13 mouse cellular contexts compared by ENCODE assay signal in the genomic region with DNA sequence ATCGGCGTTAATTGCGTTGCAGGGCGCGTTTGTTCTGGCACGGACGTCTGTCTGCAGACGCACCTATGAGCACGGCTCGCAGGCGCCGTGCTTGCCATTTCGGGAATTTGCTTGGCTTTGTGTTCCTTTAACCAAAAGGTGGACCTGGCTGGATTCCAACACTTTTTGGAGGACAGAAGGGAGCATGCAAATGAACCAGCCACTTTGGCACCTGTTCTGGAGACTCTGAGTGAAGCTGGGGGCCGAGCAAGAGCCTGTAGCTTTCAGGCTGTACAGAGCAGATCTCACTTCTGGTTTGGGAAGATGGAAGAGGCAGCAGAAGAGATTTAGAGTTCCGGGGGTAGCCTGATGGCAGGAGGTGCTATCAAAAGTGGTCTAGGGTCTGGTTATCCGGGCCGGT.
DNase-seq lines count a peak whose midpoint lies in the region; ATAC-seq lines count a peak whose summit lies in the region.
"Had no signal": no experiment of that assay in that cellular context is flagged by ENCODE, and none has a peak within 500 bp of the region (broad histone marks: within the 10 kb centered on the region; RNA-seq: fewer than 3 reads in every experiment).

No protein-coding gene starts in this region.

- no peak for ATAC-seq in hindbrain, embryonic 15.5 days (ENCODE audit: low FRiP score, low read depth)
- ATAC-seq in hindbrain, embryonic 14.5 days (ENCODE audit: low FRiP score): no peak
- ATAC-seq in neural tube, embryonic 15.5 days (ENCODE audit: low FRiP score): no peak

- H3K4me1 ChIP-seq in hindbrain, embryonic 15.5 days (replicated peaks): peaks cover 23% of the 10 kb centered on the region
- 0 out of 2 replicates have a peak, but pooled peaks cover 11% of the 10 kb centered on the region for H3K4me1 ChIP-seq in hindbrain, embryonic 14.5 days (replicated peaks; ENCODE audit: control insufficient read depth, insufficient read depth, low read length)
- H3K4me1 ChIP-seq in neural tube, embryonic 15.5 days: peaks cover 13% of the 10 kb centered on the region; the same call in 1 of the 2 replicates
- no peaks in the 10 kb centered on the region for H3K4me1 ChIP-seq in limb, embryonic 10.5 days
- H3K4me1 ChIP-seq: heart, embryonic 12.5 days had no signal

- H3K9me3 ChIP-seq in hindbrain, embryonic 15.5 days: no peaks in the 10 kb centered on the region
- no peaks in the 10 kb centered on the region for H3K9me3 ChIP-seq in hindbrain, embryonic 14.5 days (ENCODE audit: control insufficient read depth, low read length)
- H3K9me3 ChIP-seq in neural tube, embryonic 15.5 days (replicated peaks): no peaks in the 10 kb centered on the region
- no peaks in the 10 kb centered on the region for H3K9me3 ChIP-seq in limb, embryonic 10.5 days (replicated peaks)
- H3K9me3 ChIP-seq: heart, embryonic 12.5 days; midbrain, embryonic 12.5 days had no signal

- 75% methylated on average over 17 of the region's 17 CpGs for WGBS in hindbrain, embryonic 15.5 days
- WGBS in hindbrain, embryonic 14.5 days: 83% methylated on average over 17 of the region's 17 CpGs
- 75% methylated on average over 17 of the region's 17 CpGs for WGBS in neural tube, embryonic 15.5 days
- 87% methylated on average over 17 of the region's 17 CpGs for WGBS in limb, embryonic 10.5 days

- H3K27me3 ChIP-seq in hindbrain, embryonic 15.5 days: no peaks in the 10 kb centered on the region
- H3K27me3 ChIP-seq in hindbrain, embryonic 14.5 days (ENCODE audit: control insufficient read depth, insufficient read depth, low read length): no peaks in the 10 kb centered on the region
- H3K27me3 ChIP-seq in neural tube, embryonic 15.5 days (replicated peaks): peaks cover 6% of the 10 kb centered on the region; the same call in 1 of the 2 replicates
- peaks cover 11% of the 10 kb centered on the region for H3K27me3 ChIP-seq in limb, embryonic 10.5 days (ENCODE audit: low read depth, poor library complexity, severe bottlenecking)

- no peak overlapping the region for H3K4me2 ChIP-seq in hindbrain, embryonic 15.5 days
- no peak overlapping the region for H3K4me2 ChIP-seq in hindbrain, embryonic 14.5 days (replicated peaks)
- no peak overlapping the region for H3K4me2 ChIP-seq in neural tube, embryonic 15.5 days
- H3K4me2 ChIP-seq: heart, embryonic 12.5 days; midbrain, embryonic 12.5 days had no signal

- H3K36me3 ChIP-seq in hindbrain, embryonic 15.5 days: no peaks in the 10 kb centered on the region
- H3K36me3 ChIP-seq in hindbrain, embryonic 14.5 days (replicated peaks; ENCODE audit: control insufficient read depth, insufficient read depth): no peaks in the 10 kb centered on the region
- H3K36me3 ChIP-seq in neural tube, embryonic 15.5 days: no peaks in the 10 kb centered on the region
- no peaks in the 10 kb centered on the region for H3K36me3 ChIP-seq in limb, embryonic 10.5 days
- H3K36me3 ChIP-seq: heart, embryonic 12.5 days; midbrain, embryonic 12.5 days had no signal

- no peak for DNase-seq in hindbrain, embryonic 14.5 days (ENCODE audit: low spot score)
- DNase-seq in neural tube, embryonic 10.5 days (ENCODE audit: extremely low spot score, low spot score): no peak
- DNase-seq in cerebellum, postnatal 10 days: peak; percentile 92
- no peak for DNase-seq in frontal cortex, postnatal 36 days (ENCODE audit: low spot score in 2 of 2)
- no peak for DNase-seq in limb, embryonic 10.5 days (ENCODE audit: low spot score)
- DNase-seq: adrenal gland, postnatal 10 days; kidney, adult 2 months; kidney, postnatal 36 days had no signal

- 0 out of 2 replicates have a peak overlapping the region, but pooled peaks have one; percentile 40 for H3K27ac ChIP-seq in hindbrain, embryonic 15.5 days (replicated peaks)
- no peak overlapping the region for H3K27ac ChIP-seq in hindbrain, embryonic 14.5 days
- peak overlapping the region; percentile 48; the same call in 1 of the 2 replicates for H3K27ac ChIP-seq in neural tube, embryonic 15.5 days (replicated peaks)
- no peak overlapping the region for H3K27ac ChIP-seq in limb, embryonic 10.5 days
- H3K27ac ChIP-seq: left cerebral cortex, adult 2 months; midbrain, embryonic 12.5 days had no signal

- no peak overlapping the region for H3K9ac ChIP-seq in hindbrain, embryonic 15.5 days
- no peak overlapping the region for H3K9ac ChIP-seq in hindbrain, embryonic 14.5 days
- H3K9ac ChIP-seq in neural tube, embryonic 15.5 days (replicated peaks): no peak overlapping the region
- H3K9ac ChIP-seq: heart, embryonic 12.5 days; midbrain, embryonic 12.5 days had no signal

- no peak overlapping the region for H3K4me3 ChIP-seq in hindbrain, embryonic 15.5 days
- H3K4me3 ChIP-seq in hindbrain, embryonic 14.5 days (replicated peaks; ENCODE audit: low read length): no peak overlapping the region
- H3K4me3 ChIP-seq in neural tube, embryonic 15.5 days (replicated peaks): no peak overlapping the region
- H3K4me3 ChIP-seq in limb, embryonic 10.5 days: no peak overlapping the region
- H3K4me3 ChIP-seq: heart, embryonic 12.5 days; left cerebral cortex, adult 2 months; midbrain, embryonic 12.5 days had no signal

Comparison
In these comparisons a context has a peak if more than half of its experiments do, and no peak if none do; other contexts are left out.
1. H3K27ac ChIP-seq: peak in hindbrain, embryonic 15.5 days (single experiment) and neural tube, embryonic 15.5 days (single experiment); none in hindbrain, embryonic 14.5 days (single experiment) and limb, embryonic 10.5 days (single experiment).
2. DNase-seq: peak in cerebellum, postnatal 10 days (2 of 2); none in hindbrain, embryonic 14.5 days (single experiment), neural tube, embryonic 10.5 days (single experiment), frontal cortex, postnatal 36 days (0 of 2) and limb, embryonic 10.5 days (single experiment).